Mouse (Mus musculus) bone marrow, adult 2 months (tissue): Measurements from ENCODE around the gene Capn1. TPM values are rescaled to one million over a fixed set of nuclear protein-coding genes. Genes with fewer than 3 reads are reported as not detected.
"Not testable (repeated sequence)": the region's sequence is repeated elsewhere in the genome, so short reads cannot be mapped to it uniquely, and the experiment has no call there.

Experiments
- H3K27ac ChIP-seq: fragments of 200-500 bp; 2 replicates; pipeline ENCODE4 v1.5.1; 2012; ENCODE audit warnings: low read depth, mild to moderate bottlenecking, control low read depth, inconsistent platforms, low read length; ENCODE audit not compliant: control insufficient read depth, poor library complexity, insufficient read depth
- H3K4me1 ChIP-seq: fragments of 200-500 bp; 2 replicates; pipeline ENCODE4 v1.6.1; 2011; ENCODE audit warnings: low read length; ENCODE audit not compliant: control insufficient read depth, insufficient read depth
- H3K4me3 ChIP-seq: fragments of 200-500 bp; replicated peaks from 2 replicates; pipeline ENCODE3; 2011; ENCODE audit warnings: mild to moderate bottlenecking, low read depth, low read length, control low read depth; ENCODE audit not compliant: control insufficient read depth
- CTCF ChIP-seq: fragments of 200-500 bp; IDR thresholded peaks from 2 replicates; pipeline ENCODE4 v1.5.1; 2011; ENCODE audit warnings: low read length, control low read depth; ENCODE audit not compliant: control insufficient read depth, insufficient read depth
- POLR2A ChIP-seq: fragments of 200-500 bp; IDR thresholded peaks from 2 replicates; pipeline ENCODE4 v1.6.1; 2011; ENCODE audit warnings: low read depth, mild to moderate bottlenecking, control low read depth, low read length, borderline replicate concordance; ENCODE audit not compliant: control insufficient read depth
- WGBS: fragments of 180-500 bp; shearing (Covaris S2); methylation state at CpG from one replicate; pipeline ENCODE4 v1.1.7; 2018; 5-methylcytosine and 5-hydroxymethylcytosine counted together
- polyA plus RNA-seq: library from polyadenylated mRNA; stranded (reverse); fragments of >200 nt; gene quantifications from 2 replicates; pipeline ENCODE4 v1.2.4, GENCODE M21; 2011; ENCODE audit warnings: low replicate concordance; ENCODE audit not compliant: missing spikeins, insufficient read depth, insufficient read length

Gene Capn1
- polyA plus RNA-seq, 1 experiment: 139 TPM

GRCm38 (mm10) chr19:6045366-6046293, 29.9 kb upstream of the Capn1 start:
- WGBS: 6% methylated on average over 20 of the region's 20 CpGs
- peak overlapping the region; percentile 78 for H3K4me3 ChIP-seq
- H3K4me1 ChIP-seq: peaks cover 8% of the 10 kb centered on the region
- no peak for TF ChIP-seq POLR2A
- TF ChIP-seq CTCF: no peak
- H3K27ac ChIP-seq: peak overlapping the region; percentile 99

DNA sequence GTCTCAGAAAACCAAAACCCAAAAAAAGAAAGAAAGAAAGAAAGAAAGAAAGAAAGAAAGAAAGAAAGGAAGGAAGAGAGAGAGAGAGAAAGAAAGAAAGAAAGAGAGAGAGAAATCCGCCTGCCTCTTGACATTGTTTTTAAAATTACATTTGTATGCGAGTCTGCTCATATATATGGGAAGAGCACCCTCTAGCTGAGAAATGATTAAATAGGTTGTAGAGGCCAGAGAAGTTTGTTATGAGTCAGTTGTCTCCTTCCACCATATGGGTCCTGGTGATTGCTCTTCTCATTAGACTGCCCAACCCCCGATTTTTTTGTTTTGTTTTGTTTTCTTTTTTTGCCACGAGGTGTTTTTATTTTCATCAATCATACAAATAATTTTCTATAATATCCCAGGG, 28.4 kb upstream of the Capn1 start:
- not testable (repeated sequence) for H3K4me1 ChIP-seq, H3K27ac ChIP-seq, H3K4me3 ChIP-seq
- 25% methylated on average over 4 of the region's 4 CpGs for whole genome bisulfite sequencing

DNA sequence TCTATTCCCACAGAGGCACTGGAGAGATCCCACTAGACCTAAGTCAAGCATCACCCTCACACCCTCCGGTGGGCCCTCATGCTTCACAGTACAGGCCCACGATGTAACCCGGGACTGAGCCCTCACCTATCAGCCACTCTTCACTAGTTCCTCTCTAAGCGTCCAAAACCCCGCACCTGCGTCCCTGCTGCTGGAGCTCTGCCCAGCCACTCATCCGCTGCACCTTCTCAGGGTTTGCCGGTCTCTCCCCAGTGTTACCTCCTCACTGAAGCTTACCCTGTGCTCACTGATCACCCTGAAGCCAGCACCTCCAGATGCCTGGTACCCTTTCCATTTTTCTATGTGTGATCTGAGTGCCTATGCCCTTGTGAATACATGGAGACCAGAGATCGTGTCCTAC, 26.6 kb upstream of the Capn1 start:
- TF ChIP-seq POLR2A (no peak), CTCF (no peak)
- Histone ChIP-seq H3K27ac (no peak overlapping the region), H3K4me1 (peaks cover 2% of the 10 kb centered on the region; the same call in 1 of the 2 replicates), H3K4me3 (no peak overlapping the region)
- WGBS: 80% methylated on average over 9 of the region's 9 CpGs

- TF ChIP-seq POLR2A (no peak), CTCF (no peak)
- peaks cover 1% of the 10 kb centered on the region; the same call in 1 of the 2 replicates for H3K4me1 ChIP-seq
- no peak overlapping the region for H3K4me3 ChIP-seq
- H3K27ac ChIP-seq: no peak overlapping the region
Observed at GRCm38 (mm10) chr19:6040002-6040401, 24.3 kb upstream of the Capn1 start.

- H3K4me1 ChIP-seq: peaks cover 1% of the 10 kb centered on the region; the same call in 1 of the 2 replicates
- H3K27ac ChIP-seq: no peak overlapping the region
- no peak overlapping the region for H3K4me3 ChIP-seq
- TF ChIP-seq CTCF: no peak
- no peak for TF ChIP-seq POLR2A
- 50% methylated on average over 7 of the region's 7 CpGs for WGBS
Observed at GRCm38 (mm10) chr19:6038326-6038725, 22.6 kb upstream of the Capn1 start.

- Histone ChIP-seq H3K4me1 (peaks cover 1% of the 10 kb centered on the region; the same call in 1 of the 2 replicates), H3K4me3 (no peak overlapping the region), H3K27ac (no peak overlapping the region)
- TF ChIP-seq POLR2A: no peak
- TF ChIP-seq CTCF: no peak
Observed at GRCm38 (mm10) chr19:6037695-6038094, 22.0 kb upstream of the Capn1 start.

DNA sequence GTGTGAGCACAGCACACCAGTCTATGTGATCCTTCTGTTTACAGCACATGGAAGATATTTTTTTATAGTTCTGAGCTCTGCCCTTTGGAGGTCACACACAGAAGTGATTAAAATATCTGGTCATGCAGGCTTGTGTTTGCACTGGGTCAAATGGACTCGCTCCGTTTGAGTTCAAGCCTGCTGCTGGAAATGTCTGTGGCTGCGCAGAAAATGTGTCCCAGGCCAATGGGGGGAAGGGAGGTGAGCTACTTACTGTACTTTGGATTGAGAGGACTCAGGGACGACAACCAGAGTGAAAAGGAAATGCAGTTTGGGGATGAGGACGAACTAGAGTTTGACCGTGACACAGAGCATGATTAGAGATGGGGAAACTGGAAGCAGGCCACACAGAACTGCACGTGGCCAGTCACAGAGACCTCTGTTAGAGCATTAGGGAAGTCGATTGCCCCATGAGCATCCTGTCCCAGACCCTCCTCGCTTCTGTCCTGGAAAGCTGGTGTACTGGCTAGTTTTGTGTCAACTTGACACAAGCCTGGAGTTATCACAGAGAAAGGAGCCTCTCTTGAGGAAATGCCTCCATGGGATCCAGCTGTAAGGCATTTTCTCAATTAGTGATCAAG, 20.4 kb upstream of the Capn1 start:
- TF ChIP-seq POLR2A (no peak), CTCF (no peak)
- Histone ChIP-seq H3K4me1 (peaks cover 1% of the 10 kb centered on the region; the same call in 1 of the 2 replicates), H3K27ac (no peak overlapping the region), H3K4me3 (no peak overlapping the region)
- WGBS: 34% methylated on average over 9 of the region's 9 CpGs

DNA sequence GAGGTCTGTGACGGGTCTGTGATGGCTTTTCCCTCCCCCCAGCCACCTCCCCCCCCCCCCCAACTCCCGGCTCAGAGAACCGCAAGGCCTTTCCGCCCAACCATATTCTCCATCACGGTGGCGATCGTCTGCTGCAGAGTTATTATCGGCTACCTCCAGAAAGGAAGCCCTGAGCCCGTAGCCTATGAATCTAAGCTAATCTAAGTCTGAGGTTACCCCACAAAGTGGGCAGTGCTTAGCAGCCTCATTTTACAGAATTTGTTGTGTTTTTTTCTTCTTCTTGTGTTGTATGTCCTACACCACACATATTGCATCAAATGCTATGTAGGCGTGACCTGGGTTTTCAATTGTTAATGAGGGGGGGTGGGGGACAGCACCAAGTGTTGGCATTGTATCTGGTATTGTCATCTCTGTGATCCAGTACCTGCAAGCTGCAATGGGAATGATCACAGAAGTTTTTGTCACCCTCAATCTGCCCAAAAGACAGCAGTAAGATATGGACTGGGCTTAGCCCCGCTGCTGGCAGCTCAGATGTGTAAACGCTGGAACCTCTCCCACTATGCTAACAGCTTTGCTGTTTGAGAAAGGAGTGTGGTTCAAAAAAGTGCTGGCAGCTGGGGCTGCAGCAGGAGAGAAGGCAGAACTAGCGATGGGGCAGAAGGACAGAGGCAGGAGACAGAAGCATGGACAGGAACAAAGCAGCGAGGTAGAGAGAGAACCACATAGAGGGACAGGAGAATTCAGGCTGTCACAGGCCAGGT, 15.0 kb upstream of the Capn1 start:
- no peak overlapping the region for H3K27ac ChIP-seq
- no peak for TF ChIP-seq CTCF
- TF ChIP-seq POLR2A: no peak
- H3K4me3 ChIP-seq: no peak overlapping the region
- 0 out of 2 replicates have a peak, but pooled peaks cover under 1% of the 10 kb centered on the region for H3K4me1 ChIP-seq
- WGBS: 73% methylated on average over 14 of the region's 14 CpGs
